In genomic region chr2:170895096-170895495, GRCm38 (mm10) we compare ENCODE assay signal across 23 mouse cellular contexts.
DNase-seq lines count a peak whose midpoint lies in the region; ATAC-seq and TF ChIP-seq lines count a peak whose summit lies in the region.
"Had no signal": no experiment of that assay in that cellular context is flagged by ENCODE, and none has a peak within 500 bp of the region (broad histone marks: within the 10 kb centered on the region; RNA-seq: fewer than 3 reads in every experiment).

No protein-coding gene starts in this region.

- WGBS in forebrain, embryonic 14.5 days = 44% methylated on average over 8 of the region's 8 CpGs
- WGBS in forebrain, embryonic 15.5 days = 43% methylated on average over 8 of the region's 8 CpGs

- H3K9ac ChIP-seq in forebrain, embryonic 14.5 days (ENCODE audit: low read length) = no peak overlapping the region
- H3K9ac ChIP-seq in forebrain, embryonic 15.5 days (replicated peaks) = no peak overlapping the region
- H3K9ac ChIP-seq: hindbrain, embryonic 15.5 days; limb, embryonic 15.5 days; liver, embryonic 15.5 days; midbrain, embryonic 12.5 days had no signal

- no peak for TF ChIP-seq POLR2A in brain, embryonic 14.5 days (IDR thresholded peaks at IDR 0.05; ENCODE audit: borderline replicate concordance, extremely low read depth, insufficient read depth, insufficient read length, poor library complexity, severe bottlenecking)

- H3K36me3 ChIP-seq in forebrain, embryonic 14.5 days (ENCODE audit: control insufficient read depth, insufficient read depth, low read length) = no peaks in the 10 kb centered on the region
- no peaks in the 10 kb centered on the region for H3K36me3 ChIP-seq in forebrain, embryonic 15.5 days
- H3K36me3 ChIP-seq: hindbrain, embryonic 15.5 days; limb, embryonic 15.5 days; liver, embryonic 15.5 days; midbrain, embryonic 12.5 days had no signal

- peak; percentile 46 for DNase-seq in forebrain, embryonic 14.5 days (ENCODE audit: low spot score)
- DNase-seq in layer of hippocampus, adult 9-11 months = peak; percentile 30
- no peak for DNase-seq in layer of hippocampus, postnatal 25 days (ENCODE audit: extremely low spot score in 1 of 2, low spot score in 1 of 2)
- DNase-seq in brain, embryonic 14.5 days (ENCODE audit: low read depth) = peak; percentile 70
- DNase-seq in right cerebral cortex, postnatal 36 days (ENCODE audit: low spot score in 2 of 2) = peak; percentile 31 to 51
- DNase-seq in adrenal gland, adult 8-10 months = no peak
- DNase-seq: adrenal gland, postnatal 10 days; cerebellum, adult 11 months; cerebellum, postnatal 25 days; embryo, embryonic 11 days; gastrocnemius, postnatal 10 days; heart, adult 18-20 months; heart, postnatal 4 days; kidney, postnatal 4 days had no signal

- H3K4me2 ChIP-seq in forebrain, embryonic 14.5 days (ENCODE audit: low read length) = no peak overlapping the region
- H3K4me2 ChIP-seq in forebrain, embryonic 15.5 days (replicated peaks) = no peak overlapping the region
- H3K4me2 ChIP-seq: hindbrain, embryonic 15.5 days; limb, embryonic 15.5 days; liver, embryonic 15.5 days; midbrain, embryonic 12.5 days had no signal

- H3K27ac ChIP-seq in forebrain, embryonic 14.5 days (ENCODE audit: low read depth, low read length) = no peak overlapping the region
- no peak overlapping the region for H3K27ac ChIP-seq in forebrain, embryonic 15.5 days (replicated peaks)
- H3K27ac ChIP-seq: hindbrain, embryonic 15.5 days; limb, embryonic 15.5 days; liver, embryonic 15.5 days; midbrain, embryonic 12.5 days; stomach, postnatal 0 days had no signal

- TF ChIP-seq CTCF in brain, embryonic 14.5 days (IDR thresholded peaks at IDR 0.05; ENCODE audit: borderline replicate concordance, extremely low read depth, insufficient read depth, insufficient read length) = no peak

- no peaks in the 10 kb centered on the region for H3K9me3 ChIP-seq in forebrain, embryonic 14.5 days (replicated peaks; ENCODE audit: control insufficient read depth, low read length)
- no peaks in the 10 kb centered on the region for H3K9me3 ChIP-seq in forebrain, embryonic 15.5 days
- H3K9me3 ChIP-seq: hindbrain, embryonic 15.5 days; limb, embryonic 15.5 days; liver, embryonic 15.5 days; midbrain, embryonic 12.5 days had no signal

- H3K4me1 ChIP-seq in forebrain, embryonic 14.5 days (ENCODE audit: control insufficient read depth, insufficient read depth, low read length) = no peaks in the 10 kb centered on the region; the same call in 1 of the 2 replicates
- H3K4me1 ChIP-seq in forebrain, embryonic 15.5 days = peaks cover 3% of the 10 kb centered on the region; the same call in 1 of the 2 replicates
- H3K4me1 ChIP-seq: hindbrain, embryonic 15.5 days; limb, embryonic 15.5 days; liver, embryonic 15.5 days had no signal

- H3K27me3 ChIP-seq in forebrain, embryonic 14.5 days (replicated peaks; ENCODE audit: control insufficient read depth, insufficient read depth, low read length) = no peaks in the 10 kb centered on the region
- H3K27me3 ChIP-seq in forebrain, embryonic 15.5 days = no peaks in the 10 kb centered on the region
- H3K27me3 ChIP-seq: hindbrain, embryonic 15.5 days; limb, embryonic 15.5 days; liver, embryonic 15.5 days; midbrain, embryonic 12.5 days; Patski had no signal

- ATAC-seq in forebrain, embryonic 14.5 days = peak; percentile 23; the same call in 1 of the 2 replicates
- no peak for ATAC-seq in forebrain, embryonic 15.5 days (replicated peaks)
- ATAC-seq: CD4-positive, CD25-positive, alpha-beta regulatory T cell, adult 4 months; intestine, embryonic 16.5 days; Patski had no signal

- H3K4me3 ChIP-seq in forebrain, embryonic 14.5 days (ENCODE audit: low read depth, low read length) = no peak overlapping the region
- H3K4me3 ChIP-seq in forebrain, embryonic 15.5 days = no peak overlapping the region
- H3K4me3 ChIP-seq: hindbrain, embryonic 15.5 days; limb, embryonic 15.5 days; liver, embryonic 15.5 days; midbrain, embryonic 12.5 days had no signal

Comparison
In these comparisons a context has a peak if more than half of its experiments do, and no peak if none do; other contexts are left out.
1. DNase-seq: peak in forebrain, embryonic 14.5 days (single experiment), layer of hippocampus, adult 9-11 months (single experiment), brain, embryonic 14.5 days (single experiment) and right cerebral cortex, postnatal 36 days (2 of 2); none in layer of hippocampus, postnatal 25 days (0 of 2) and adrenal gland, adult 8-10 months (single experiment).